Comparison of ENCODE assay signal across 26 mouse cellular contexts in genomic region chr1:160295323-160295722, GRCm38 (mm10).
DNase-seq lines count a peak whose midpoint lies in the region; ATAC-seq and TF ChIP-seq lines count a peak whose summit lies in the region.
"Had no signal": no experiment of that assay in that cellular context is flagged by ENCODE, and none has a peak within 500 bp of the region (broad histone marks: within the 10 kb centered on the region; RNA-seq: fewer than 3 reads in every experiment).

No protein-coding gene starts in this region.

- H3K9ac ChIP-seq in forebrain, embryonic 16.5 days (replicated peaks; ENCODE audit: low read depth, low read length), result no peak overlapping the region
- H3K9ac ChIP-seq in forebrain, embryonic 12.5 days, result no peak overlapping the region
- no peak overlapping the region for H3K9ac ChIP-seq in liver, embryonic 12.5 days
- no peak overlapping the region for H3K9ac ChIP-seq in liver, postnatal 0 days (replicated peaks)
- H3K9ac ChIP-seq in liver, embryonic 15.5 days, result no peak overlapping the region
- H3K9ac ChIP-seq in midbrain, embryonic 15.5 days, result no peak overlapping the region
- H3K9ac ChIP-seq: heart, embryonic 12.5 days; heart, embryonic 15.5 days; hindbrain, embryonic 14.5 days had no signal

- H3K4me1 ChIP-seq in forebrain, embryonic 16.5 days (replicated peaks; ENCODE audit: control insufficient read depth, insufficient read depth, low read length), result peaks cover 2% of the 10 kb centered on the region
- H3K4me1 ChIP-seq in forebrain, embryonic 12.5 days, result no peaks in the 10 kb centered on the region
- peaks cover 43% of the 10 kb centered on the region for H3K4me1 ChIP-seq in liver, embryonic 12.5 days
- 0 out of 2 replicates have a peak, but pooled peaks cover 3% of the 10 kb centered on the region for H3K4me1 ChIP-seq in liver, postnatal 0 days (ENCODE audit: insufficient read depth)
- H3K4me1 ChIP-seq in liver, embryonic 15.5 days (replicated peaks), result peaks cover 39% of the 10 kb centered on the region
- no peaks in the 10 kb centered on the region for H3K4me1 ChIP-seq in hindbrain, embryonic 10.5 days (replicated peaks)
- no peaks in the 10 kb centered on the region; the same call in 1 of the 2 replicates for H3K4me1 ChIP-seq in midbrain, embryonic 15.5 days

- no peaks in the 10 kb centered on the region for H3K27me3 ChIP-seq in forebrain, embryonic 16.5 days (replicated peaks; ENCODE audit: control insufficient read depth, insufficient read depth, low read length)
- no peaks in the 10 kb centered on the region for H3K27me3 ChIP-seq in forebrain, embryonic 12.5 days
- no peaks in the 10 kb centered on the region for H3K27me3 ChIP-seq in liver, embryonic 12.5 days (replicated peaks)
- no peaks in the 10 kb centered on the region for H3K27me3 ChIP-seq in liver, postnatal 0 days (ENCODE audit: insufficient read depth, low read length)
- H3K27me3 ChIP-seq in liver, embryonic 15.5 days, result no peaks in the 10 kb centered on the region
- no peaks in the 10 kb centered on the region for H3K27me3 ChIP-seq in hindbrain, embryonic 10.5 days (ENCODE audit: insufficient read depth, poor library complexity, severe bottlenecking)
- no peaks in the 10 kb centered on the region for H3K27me3 ChIP-seq in midbrain, embryonic 15.5 days (replicated peaks)
- H3K27me3 ChIP-seq: heart, embryonic 12.5 days; heart, embryonic 15.5 days had no signal

- H3K36me3 ChIP-seq in forebrain, embryonic 16.5 days (ENCODE audit: control insufficient read depth, insufficient read depth), result no peaks in the 10 kb centered on the region
- no peaks in the 10 kb centered on the region for H3K36me3 ChIP-seq in forebrain, embryonic 12.5 days (replicated peaks)
- H3K36me3 ChIP-seq in liver, embryonic 12.5 days, result no peaks in the 10 kb centered on the region
- no peaks in the 10 kb centered on the region for H3K36me3 ChIP-seq in liver, postnatal 0 days (replicated peaks; ENCODE audit: insufficient read depth, low read length)
- H3K36me3 ChIP-seq in liver, embryonic 15.5 days (replicated peaks), result no peaks in the 10 kb centered on the region
- H3K36me3 ChIP-seq in hindbrain, embryonic 10.5 days, result no peaks in the 10 kb centered on the region
- no peaks in the 10 kb centered on the region for H3K36me3 ChIP-seq in midbrain, embryonic 15.5 days (replicated peaks)
- H3K36me3 ChIP-seq: forebrain, embryonic 10.5 days; heart, embryonic 12.5 days; heart, embryonic 15.5 days had no signal

- H3K27ac ChIP-seq in forebrain, embryonic 16.5 days (ENCODE audit: low read length), result 0 out of 2 replicates have a peak overlapping the region, but pooled peaks have one; percentile 18
- H3K27ac ChIP-seq in forebrain, embryonic 12.5 days, result no peak overlapping the region
- H3K27ac ChIP-seq in liver, embryonic 12.5 days, result no peak overlapping the region
- H3K27ac ChIP-seq in liver, postnatal 0 days (ENCODE audit: low read depth), result no peak overlapping the region
- no peak overlapping the region for H3K27ac ChIP-seq in liver, embryonic 15.5 days (replicated peaks)
- no peak overlapping the region for H3K27ac ChIP-seq in hindbrain, embryonic 10.5 days
- H3K27ac ChIP-seq in midbrain, embryonic 15.5 days, result no peak overlapping the region
- H3K27ac ChIP-seq: forebrain, embryonic 10.5 days; gastrocnemius, adult 2 months; heart, embryonic 15.5 days; hindbrain, embryonic 14.5 days; hindbrain, postnatal 0 days had no signal

- no peak overlapping the region for H3K4me3 ChIP-seq in forebrain, embryonic 16.5 days (replicated peaks; ENCODE audit: low read length)
- no peak overlapping the region for H3K4me3 ChIP-seq in forebrain, embryonic 12.5 days (replicated peaks)
- H3K4me3 ChIP-seq in liver, embryonic 12.5 days, result no peak overlapping the region
- no peak overlapping the region for H3K4me3 ChIP-seq in liver, postnatal 0 days (ENCODE audit: low read depth, low read length)
- no peak overlapping the region for H3K4me3 ChIP-seq in liver, embryonic 15.5 days (replicated peaks)
- H3K4me3 ChIP-seq in hindbrain, embryonic 10.5 days, result no peak overlapping the region
- H3K4me3 ChIP-seq in midbrain, embryonic 15.5 days, result no peak overlapping the region
- H3K4me3 ChIP-seq: forebrain, embryonic 10.5 days; gastrocnemius, adult 2 months; heart, embryonic 12.5 days; heart, embryonic 15.5 days had no signal

- H3K9me3 ChIP-seq in forebrain, embryonic 16.5 days (ENCODE audit: control insufficient read depth, low read length), result no peaks in the 10 kb centered on the region
- H3K9me3 ChIP-seq in forebrain, embryonic 12.5 days, result no peaks in the 10 kb centered on the region
- H3K9me3 ChIP-seq in liver, embryonic 12.5 days (replicated peaks), result no peaks in the 10 kb centered on the region
- no peaks in the 10 kb centered on the region for H3K9me3 ChIP-seq in liver, postnatal 0 days (ENCODE audit: low read length)
- no peaks in the 10 kb centered on the region for H3K9me3 ChIP-seq in liver, embryonic 15.5 days (replicated peaks)
- H3K9me3 ChIP-seq in hindbrain, embryonic 10.5 days, result no peaks in the 10 kb centered on the region
- no peaks in the 10 kb centered on the region for H3K9me3 ChIP-seq in midbrain, embryonic 15.5 days
- H3K9me3 ChIP-seq: forebrain, embryonic 10.5 days; heart, embryonic 12.5 days; heart, embryonic 15.5 days had no signal

- no peak for TF ChIP-seq EP300 in liver, postnatal 0 days (IDR thresholded peaks at IDR 0.05; ENCODE audit: low read depth)

- WGBS in forebrain, embryonic 16.5 days, result 82% methylated on average over 1 of the region's 1 CpGs
- WGBS in forebrain, embryonic 12.5 days, result 88% methylated on average over 1 of the region's 1 CpGs
- WGBS in liver, embryonic 12.5 days (ENCODE audit: insufficient replicate concordance), result 27% methylated on average over 1 of the region's 1 CpGs
- WGBS in liver, postnatal 0 days (ENCODE audit: insufficient replicate concordance), result 49% methylated on average over 1 of the region's 1 CpGs
- WGBS in liver, embryonic 15.5 days (ENCODE audit: insufficient replicate concordance), result 8% methylated on average over 1 of the region's 1 CpGs
- 84% methylated on average over 1 of the region's 1 CpGs for WGBS in hindbrain, embryonic 10.5 days
- 90% methylated on average over 1 of the region's 1 CpGs for WGBS in midbrain, embryonic 15.5 days

- DNase-seq in liver, postnatal 0 days, result no peak
- DNase-seq in hindbrain, embryonic 10.5 days (ENCODE audit: low spot score), result no peak
- DNase-seq: adrenal gland, adult 8-10 months; adrenal gland, postnatal 25 days; B cell, adult 2 months; cerebellum, adult 18-20 months; cerebellum, adult 9-10 months; cerebellum, postnatal 14 days; gastrocnemius, adult 2 months; gastrocnemius, postnatal 14 days; heart, postnatal 10 days; heart, postnatal 36 days had no signal

- TF ChIP-seq CTCF in liver, postnatal 0 days (IDR thresholded peaks at IDR 0.05; ENCODE audit: low read depth), result no peak

- ATAC-seq in forebrain, embryonic 16.5 days, result no peak
- no peak for ATAC-seq in forebrain, embryonic 12.5 days (ENCODE audit: low FRiP score)
- peak; percentile 71; the same call in 1 of the 2 replicates for ATAC-seq in liver, embryonic 12.5 days
- ATAC-seq in liver, postnatal 0 days, result no peak
- peak; percentile 47; the same call in 1 of the 2 replicates for ATAC-seq in liver, embryonic 15.5 days (ENCODE audit: insufficient read depth)
- ATAC-seq in megakaryocyte-erythroid progenitor cell, adult 5-6 weeks (replicated peaks; ENCODE audit: low FRiP score, low TSS enrichment, poor library complexity, severe bottlenecking), result peak; percentile 49
- ATAC-seq in midbrain, embryonic 15.5 days (replicated peaks), result no peak
- ATAC-seq: activated CD4-positive, CD25-positive, alpha-beta regulatory T cell, adult 4 months; forebrain, embryonic 14.5 days; hindbrain, postnatal 0 days; inflammation-experienced regulatory T-cells, adult 6 months had no signal

- H3K4me2 ChIP-seq in forebrain, embryonic 16.5 days (ENCODE audit: low read length), result no peak overlapping the region
- H3K4me2 ChIP-seq in forebrain, embryonic 12.5 days, result no peak overlapping the region
- no peak overlapping the region for H3K4me2 ChIP-seq in liver, embryonic 12.5 days
- no peak overlapping the region for H3K4me2 ChIP-seq in liver, postnatal 0 days (ENCODE audit: low read depth, low read length)
- no peak overlapping the region for H3K4me2 ChIP-seq in liver, embryonic 15.5 days
- H3K4me2 ChIP-seq in midbrain, embryonic 15.5 days, result no peak overlapping the region
- H3K4me2 ChIP-seq: heart, embryonic 12.5 days; heart, embryonic 15.5 days; hindbrain, embryonic 14.5 days had no signal

Comparison
In these comparisons a context has a peak if more than half of its experiments do, and no peak if none do; other contexts are left out.
1. ATAC-seq: peak in liver, embryonic 12.5 days (single experiment), liver, embryonic 15.5 days (single experiment) and megakaryocyte-erythroid progenitor cell, adult 5-6 weeks (single experiment); none in forebrain, embryonic 16.5 days (single experiment), forebrain, embryonic 12.5 days (single experiment), liver, postnatal 0 days (single experiment) and midbrain, embryonic 15.5 days (single experiment).